Comparison of ENCODE assay signal across 23 mouse cellular contexts in genomic region chr4:93444666-93445065, GRCm38 (mm10).
"Had no signal": no experiment of that assay in that cellular context is flagged by ENCODE, and none has a peak within 500 bp of the region (broad histone marks: within the 10 kb centered on the region; RNA-seq: fewer than 3 reads in every experiment).

No protein-coding gene starts in this region.

- ATAC-seq: hindbrain, embryonic 16.5 days; inflammation-experienced regulatory T-cells, adult 6 months; intestine, embryonic 15.5 days; intestine, postnatal 0 days; liver, embryonic 12.5 days had no signal

- DNase-seq: gastrocnemius, adult 2 months; gastrocnemius, postnatal 10 days; gastrocnemius, postnatal 25 days; heart, adult 18-20 months; heart, postnatal 10 days; heart, postnatal 4 days; kidney, adult 18-20 months; kidney, adult 8-10 months; kidney, postnatal 10 days; kidney, postnatal 25 days; kidney, postnatal 4 days; left cerebral cortex, postnatal 4 days had no signal

- H3K27ac ChIP-seq: gastrocnemius, adult 2 months; heart, embryonic 10.5 days; hindbrain, embryonic 13.5 days; intestine, embryonic 15.5 days; layer of hippocampus, adult 2 months; limb, embryonic 13.5 days; limb, embryonic 15.5 days; liver, embryonic 12.5 days had no signal

- H3K4me3 ChIP-seq: gastrocnemius, adult 2 months; heart, embryonic 10.5 days; heart, embryonic 12.5 days; hindbrain, embryonic 13.5 days; intestine, embryonic 15.5 days; layer of hippocampus, adult 2 months; limb, embryonic 13.5 days; limb, embryonic 15.5 days; liver, embryonic 12.5 days had no signal
